Mouse (Mus musculus) lung, postnatal 0 days (tissue): ENCODE data around the gene Tbrg1. TPM values are rescaled to one million over a fixed set of nuclear protein-coding genes. Genes with fewer than 3 reads are reported as not detected.

Experiments used
- ATAC-seq: fragments of 200-750 bp; cut with Nextera tagmentation; 2 replicates; pipeline ENCODE4 v1.8.0; 2017; ENCODE audit warnings: moderate library complexity
- DNase-seq: peaks from one replicate; pipeline ENCODE4 v3.0.0-alpha.2; 2016; ENCODE audit warnings: low spot score
- H3K27ac ChIP-seq: fragments of 300-500 bp; sonication (generic); 2 replicates; pipeline ENCODE4 v1.5.1; 2014; ENCODE audit warnings: antibody characterized with exemption, mild to moderate bottlenecking, low read length, mixed read lengths
- H3K27me3 ChIP-seq: fragments of 300-500 bp; sonication (generic); replicated peaks from 2 replicates; pipeline ENCODE4 v1.6.1; 2014; ENCODE audit warnings: low read length, mixed read lengths; ENCODE audit not compliant: insufficient read depth
- H3K36me3 ChIP-seq: fragments of 300-500 bp; sonication (generic); 2 replicates; pipeline ENCODE4 v1.6.1; 2014; ENCODE audit warnings: low read length, mixed read lengths; ENCODE audit not compliant: insufficient read depth
- H3K4me1 ChIP-seq: fragments of 300-500 bp; sonication (generic); 2 replicates; pipeline ENCODE4 v1.6.1; 2014; ENCODE audit warnings: antibody characterized with exemption, low read depth, low read length, mixed read lengths; ENCODE audit not compliant: insufficient read depth
- H3K4me2 ChIP-seq: fragments of 300-500 bp; sonication (generic); replicated peaks from 2 replicates; pipeline ENCODE4 v1.6.1; 2014; ENCODE audit warnings: low read depth, mild to moderate bottlenecking, low read length, moderate library complexity, mixed read lengths
- H3K4me3 ChIP-seq: fragments of 300-500 bp; sonication (generic); 2 replicates; pipeline ENCODE4 v1.5.1; 2014; ENCODE audit warnings: low read depth, low read length
- H3K9ac ChIP-seq: fragments of 300-500 bp; sonication (generic); replicated peaks from 2 replicates; pipeline ENCODE4 v1.6.1; 2014; ENCODE audit warnings: low read depth, mild to moderate bottlenecking
- H3K9me3 ChIP-seq: fragments of 300-500 bp; sonication (generic); 2 replicates; pipeline ENCODE4 v1.6.1; 2016; ENCODE audit warnings: low read length, mixed read lengths
- CTCF ChIP-seq: IDR thresholded peaks from 2 replicates; pipeline ENCODE4 v1.5.1; 2016; ENCODE audit warnings: antibody characterized with exemption, mild to moderate bottlenecking
- EP300 ChIP-seq: IDR thresholded peaks from 2 replicates; pipeline ENCODE4 v1.6.1; 2016; ENCODE audit warnings: antibody characterized with exemption, mild to moderate bottlenecking, control low read depth
- WGBS: fragments of 180-500 bp; shearing (Covaris S2); extraction: QIAGEN DNeasy Blood & Tissue Kit; methylation state at CpG from one replicate; pipeline ENCODE4 v1.1.7; 2014; 5-methylcytosine and 5-hydroxymethylcytosine counted together
- polyA plus RNA-seq: library from polyadenylated mRNA; unstranded; fragments of >200 nt; fragmentation: Nextera tagmentation; extraction: Ambion mirVana; gene quantifications from 2 replicates; pipeline ENCODE4 v1.2.1, GENCODE M21; 2015

The Tbrg1 gene
- polyA plus RNA-seq, 1 experiment from 2014 or later: 163 TPM

- under 1% methylated on average over 10 of the region's 10 CpGs for WGBS
- peaks cover 3% of the 10 kb centered on the region; the same call in 1 of the 2 replicates for H3K4me1 ChIP-seq
- no peaks in the 10 kb centered on the region for H3K9me3 ChIP-seq
- ATAC-seq (peak; percentile 26), DNase-seq (peak; percentile 58)
- peak overlapping the region; percentile 89 for H3K27ac ChIP-seq
- H3K4me2 ChIP-seq: peak overlapping the region; percentile 66
- no peaks in the 10 kb centered on the region for H3K27me3 ChIP-seq
- H3K36me3 ChIP-seq: peaks cover 26% of the 10 kb centered on the region; the same call in 1 of the 2 replicates
- peak overlapping the region; percentile 60 for H3K9ac ChIP-seq
- H3K4me3 ChIP-seq: peak overlapping the region; percentile 69
- TF ChIP-seq EP300 (no peak), CTCF (no peak)
Measured at GRCm38 (mm10) chr9:37656439-37656881, 652 bp downstream of the Tbrg1 start.

- WGBS: 46% methylated on average over 8 of the region's 8 CpGs
- Histone ChIP-seq H3K4me1 (peaks cover 3% of the 10 kb centered on the region; the same call in 1 of the 2 replicates), H3K9ac (peak overlapping the region; percentile 60; the same call in 1 of the 2 replicates), H3K27me3 (no peaks in the 10 kb centered on the region), H3K36me3 (peaks cover 31% of the 10 kb centered on the region), H3K4me2 (peak overlapping the region; percentile 66), H3K4me3 (peak overlapping the region; percentile 69), H3K27ac (peak overlapping the region; percentile 89), H3K9me3 (no peaks in the 10 kb centered on the region)
- TF ChIP-seq EP300: no peak
- TF ChIP-seq CTCF: no peak
- peak; percentile 12 for DNase-seq
- no peak for ATAC-seq
Measured at GRCm38 (mm10) chr9:37655961-37656360, 1.2 kb downstream of the Tbrg1 start.

- TF ChIP-seq CTCF: no peak
- no peak for TF ChIP-seq EP300
- Histone ChIP-seq H3K36me3 (peaks cover 51% of the 10 kb centered on the region), H3K4me3 (no peak overlapping the region), H3K27me3 (no peaks in the 10 kb centered on the region), H3K4me2 (no peak overlapping the region), H3K9ac (no peak overlapping the region), H3K4me1 (peaks cover 3% of the 10 kb centered on the region; the same call in 1 of the 2 replicates), H3K27ac (no peak overlapping the region), H3K9me3 (no peaks in the 10 kb centered on the region)
- WGBS: 89% methylated on average over 5 of the region's 5 CpGs
- ATAC-seq: no peak
- DNase-seq: no peak
Measured at GRCm38 (mm10) chr9:37653836-37654235, 3.3 kb downstream of the Tbrg1 start.

- Histone ChIP-seq H3K27me3 (no peaks in the 10 kb centered on the region), H3K9ac (no peak overlapping the region), H3K4me3 (no peak overlapping the region), H3K4me1 (no peaks in the 10 kb centered on the region), H3K36me3 (peaks cover 66% of the 10 kb centered on the region), H3K9me3 (no peaks in the 10 kb centered on the region), H3K4me2 (no peak overlapping the region), H3K27ac (no peak overlapping the region)
- ATAC-seq (no peak), DNase-seq (peak; percentile 32)
- TF ChIP-seq EP300: no peak
- no peak for TF ChIP-seq CTCF
- WGBS: 78% methylated on average over 5 of the region's 5 CpGs
Measured at GRCm38 (mm10) chr9:37650639-37651038, 6.5 kb downstream of the Tbrg1 start.

GRCm38 (mm10) chr9:37646246-37646645 lies 10.9 kb downstream of the Tbrg1 start:
- TF ChIP-seq EP300 (no peak), CTCF (no peak)
- Histone ChIP-seq H3K27me3 (no peaks in the 10 kb centered on the region), H3K4me3 (no peak overlapping the region), H3K36me3 (peaks cover 38% of the 10 kb centered on the region), H3K27ac (no peak overlapping the region), H3K4me2 (no peak overlapping the region), H3K9ac (no peak overlapping the region), H3K4me1 (no peaks in the 10 kb centered on the region; the same call in 1 of the 2 replicates), H3K9me3 (no peaks in the 10 kb centered on the region)
- 64% methylated on average over 3 of the region's 3 CpGs for WGBS
- ATAC-seq: peak; percentile 61
- DNase-seq: peak; percentile 46

GRCm38 (mm10) chr9:37638721-37639120 lies 18.4 kb downstream of the Tbrg1 start:
- Histone ChIP-seq H3K4me1 (no peaks in the 10 kb centered on the region; the same call in 1 of the 2 replicates), H3K36me3 (no peaks in the 10 kb centered on the region), H3K4me2 (no peak overlapping the region), H3K4me3 (no peak overlapping the region), H3K27ac (peak overlapping the region; percentile 43; the same call in 1 of the 2 replicates), H3K27me3 (no peaks in the 10 kb centered on the region), H3K9me3 (no peaks in the 10 kb centered on the region), H3K9ac (no peak overlapping the region)
- ATAC-seq (peak; percentile 80), DNase-seq (peak; percentile 87)
- TF ChIP-seq CTCF (no peak), EP300 (peak; percentile 84)
- WGBS: 53% methylated on average over 3 of the region's 3 CpGs
